8 mouse cellular contexts compared by ENCODE assay signal in genomic region chr9:100453944-100454663, GRCm38 (mm10). TPM values are rescaled to one million over a fixed set of nuclear protein-coding genes. Genes with fewer than 3 reads are reported as not detected.
DNase-seq lines count a peak whose midpoint lies in the region; ATAC-seq and TF ChIP-seq lines count a peak whose summit lies in the region.

No protein-coding gene starts in this region.

- no peak for TF ChIP-seq POLR2A in bone marrow, adult 2 months (IDR thresholded peaks at IDR 0.05; ENCODE audit: borderline replicate concordance, control insufficient read depth, low read depth, low read length)

- no peaks in the 10 kb centered on the region; the same call in 1 of the 2 replicates for H3K4me1 ChIP-seq in bone marrow, adult 2 months (ENCODE audit: control insufficient read depth, insufficient read depth, low read length)
- no peaks in the 10 kb centered on the region; the same call in 1 of the 2 replicates for H3K4me1 ChIP-seq in embryonic facial prominence, embryonic 15.5 days
- peaks cover 23% of the 10 kb centered on the region; the same call in 1 of the 2 replicates for H3K4me1 ChIP-seq in heart, embryonic 10.5 days
- 0 out of 2 replicates have a peak, but pooled peaks cover 4% of the 10 kb centered on the region for H3K4me1 ChIP-seq in kidney, embryonic 14.5 days (ENCODE audit: control insufficient read depth, insufficient read depth, low read length)

- H3K9me3 ChIP-seq in embryonic facial prominence, embryonic 15.5 days (replicated peaks) = no peaks in the 10 kb centered on the region
- no peaks in the 10 kb centered on the region for H3K9me3 ChIP-seq in heart, embryonic 10.5 days
- no peaks in the 10 kb centered on the region for H3K9me3 ChIP-seq in kidney, embryonic 14.5 days (ENCODE audit: control insufficient read depth, low read length)

- 0 out of 2 replicates have a peak, but pooled peaks cover 5% of the 10 kb centered on the region for H3K36me3 ChIP-seq in embryonic facial prominence, embryonic 15.5 days
- no peaks in the 10 kb centered on the region for H3K36me3 ChIP-seq in heart, embryonic 10.5 days
- no peaks in the 10 kb centered on the region for H3K36me3 ChIP-seq in kidney, embryonic 14.5 days (ENCODE audit: control insufficient read depth, insufficient read depth, low read length)

- no peak for ATAC-seq in embryonic facial prominence, embryonic 15.5 days (ENCODE audit: insufficient number of reproducible peaks, low FRiP score, low TSS enrichment, low read depth)
- peak; percentile 37 for ATAC-seq in kidney, embryonic 14.5 days (ENCODE audit: low FRiP score, low TSS enrichment)

- H3K9ac ChIP-seq in embryonic facial prominence, embryonic 15.5 days = peak overlapping the region; percentile 23; the same call in 1 of the 2 replicates
- H3K9ac ChIP-seq in kidney, embryonic 14.5 days (ENCODE audit: low read depth, low read length) = peak overlapping the region; percentile 42; the same call in 1 of the 2 replicates

- peak; percentile 61 for TF ChIP-seq CTCF in bone marrow, adult 2 months (IDR thresholded peaks at IDR 0.05; ENCODE audit: control insufficient read depth, insufficient read depth, low read length)

- H3K4me3 ChIP-seq in bone marrow, adult 2 months (replicated peaks; ENCODE audit: control insufficient read depth, low read depth, low read length) = peak overlapping the region; percentile 57
- peak overlapping the region; percentile 44 for H3K4me3 ChIP-seq in embryonic facial prominence, embryonic 15.5 days (replicated peaks)
- peak overlapping the region; percentile 56 for H3K4me3 ChIP-seq in heart, embryonic 10.5 days
- peak overlapping the region; percentile 36 for H3K4me3 ChIP-seq in kidney, embryonic 14.5 days (ENCODE audit: low read length)

- H3K27me3 ChIP-seq in embryonic facial prominence, embryonic 15.5 days = no peaks in the 10 kb centered on the region
- peaks cover 13% of the 10 kb centered on the region for H3K27me3 ChIP-seq in heart, embryonic 10.5 days (ENCODE audit: insufficient read depth, poor library complexity, severe bottlenecking)
- H3K27me3 ChIP-seq in kidney, embryonic 14.5 days (ENCODE audit: control insufficient read depth, insufficient read depth, low read length) = no peaks in the 10 kb centered on the region

- peak; percentile 69 to 71 for DNase-seq in B cell, adult 2 months
- peak; percentile 89 for DNase-seq in heart, embryonic 10.5 days (ENCODE audit: low spot score)
- peak; percentile 61 for DNase-seq in liver
- peak; percentile 17 to 36 for DNase-seq in monocyte, adult 2 months (ENCODE audit: low read depth in 1 of 2, low spot score in 2 of 2)
- DNase-seq in spleen, postnatal 4 days (ENCODE audit: low spot score in 2 of 2) = peak; percentile 64 to 82

- 4% methylated on average over 25 of the region's 25 CpGs for WGBS in bone marrow, adult 2 months
- WGBS in embryonic facial prominence, embryonic 15.5 days = 6% methylated on average over 24 of the region's 25 CpGs
- WGBS in heart, embryonic 10.5 days = 7% methylated on average over 24 of the region's 25 CpGs
- WGBS in kidney, embryonic 14.5 days = 7% methylated on average over 25 of the region's 25 CpGs

- no peak overlapping the region for H3K27ac ChIP-seq in bone marrow, adult 2 months (ENCODE audit: control insufficient read depth, insufficient read depth, low read depth, low read length, poor library complexity)
- H3K27ac ChIP-seq in embryonic facial prominence, embryonic 15.5 days (replicated peaks) = no peak overlapping the region
- H3K27ac ChIP-seq in heart, embryonic 10.5 days = peak overlapping the region; percentile 59
- no peak overlapping the region for H3K27ac ChIP-seq in kidney, embryonic 14.5 days (ENCODE audit: low read depth, low read length)

- H3K4me2 ChIP-seq in embryonic facial prominence, embryonic 15.5 days (replicated peaks) = peak overlapping the region; percentile 65
- peak overlapping the region; percentile 65 for H3K4me2 ChIP-seq in kidney, embryonic 14.5 days (replicated peaks; ENCODE audit: low read depth, low read length)

RNA-seq across cellular contexts. Expression of gene Il20rb, which starts 32.5 kb away (rescaled TPM):
- polyA plus RNA-seq in bone marrow, adult 2 months (2011; ENCODE audit: insufficient read depth, insufficient read length, low replicate concordance, missing spikeins) = 1.4 and 2.3 TPM in 2 replicates
- polyA plus RNA-seq in embryonic facial prominence, embryonic 15.5 days (2015; fragmentation: Nextera tagmentation; extraction: Ambion mirVana) = 7.8 and 8.5 TPM in 2 replicates
- 1.2 and 1.4 TPM in 2 replicates for polyA plus RNA-seq in heart, embryonic 10.5 days (2016; fragmentation: Nextera tagmentation; extraction: Ambion mirVana)
- 0.79 and 1.8 TPM in 2 replicates for polyA plus RNA-seq in kidney, embryonic 14.5 days (2014; fragmentation: Nextera tagmentation; extraction: Ambion mirVana)

Comparison
In these comparisons a context has a peak if more than half of its experiments do, and no peak if none do; other contexts are left out.
1. DNase-seq: peak in every context shown above with its lines; median percentile 89 in heart, embryonic 10.5 days; 73 in spleen, postnatal 4 days; 70 in B cell, adult 2 months; 61 in liver; 26 in monocyte, adult 2 months.